Mouse (Mus musculus): ENCODE measurements around the gene Dixdc1. TPM values are rescaled to one million over a fixed set of nuclear protein-coding genes. Genes with fewer than 3 reads are reported as not detected.

Dixdc1 gene
- polyA plus RNA-seq, 1 experiment from 2014 or later = 25.3 TPM

- ATAC-seq (replicated peaks; ENCODE audit: insufficient number of reproducible peaks, low FRiP score, low TSS enrichment, low read depth) (no peak), DNase-seq (ENCODE audit: low spot score) (no peak)
- H3K4me3 ChIP-seq (ENCODE audit: low read depth, low read length) = no peak overlapping the region
- H3K9me3 ChIP-seq (replicated peaks; ENCODE audit: control insufficient read depth, low read length) = no peaks in the 10 kb centered on the region
- H3K36me3 ChIP-seq (replicated peaks; ENCODE audit: control insufficient read depth, insufficient read depth, low read depth, low read length) = no peaks in the 10 kb centered on the region
- peaks cover under 1% of the 10 kb centered on the region; the same call in 1 of the 2 replicates for H3K4me1 ChIP-seq (ENCODE audit: control insufficient read depth, insufficient read depth, low read length)
- H3K27ac ChIP-seq (replicated peaks; ENCODE audit: low read depth, low read length) = no peak overlapping the region
- no peak overlapping the region for H3K4me2 ChIP-seq (ENCODE audit: low read depth, low read length)
- 82% methylated on average over 14 of the region's 14 CpGs for WGBS
- H3K9ac ChIP-seq (replicated peaks; ENCODE audit: low read length) = no peak overlapping the region
- H3K27me3 ChIP-seq (ENCODE audit: control insufficient read depth, insufficient read depth, low read length) = no peaks in the 10 kb centered on the region
Measured at GRCm38 (mm10) chr9:50740867-50741784, 1.8 kb upstream of the Dixdc1 start.

- no peaks in the 10 kb centered on the region for H3K4me1 ChIP-seq (ENCODE audit: control insufficient read depth, insufficient read depth, low read length)
- no peaks in the 10 kb centered on the region for H3K27me3 ChIP-seq (ENCODE audit: control insufficient read depth, insufficient read depth, low read length)
- H3K27ac ChIP-seq (replicated peaks; ENCODE audit: low read depth, low read length) = no peak overlapping the region
- DNase-seq (ENCODE audit: low spot score) (peak; percentile 82), ATAC-seq (replicated peaks; ENCODE audit: insufficient number of reproducible peaks, low FRiP score, low TSS enrichment, low read depth) (no peak)
- no peak overlapping the region for H3K9ac ChIP-seq (replicated peaks; ENCODE audit: low read length)
- WGBS = 5% methylated on average over 9 of the region's 9 CpGs
- H3K36me3 ChIP-seq (replicated peaks; ENCODE audit: control insufficient read depth, insufficient read depth, low read depth, low read length) = no peaks in the 10 kb centered on the region
- H3K4me2 ChIP-seq (ENCODE audit: low read depth, low read length) = no peak overlapping the region
- no peak overlapping the region for H3K4me3 ChIP-seq (ENCODE audit: low read depth, low read length)
- no peaks in the 10 kb centered on the region for H3K9me3 ChIP-seq (replicated peaks; ENCODE audit: control insufficient read depth, low read length)
Measured at GRCm38 (mm10) chr9:50734989-50735388, 4.3 kb downstream of the Dixdc1 start.

- H3K27me3 ChIP-seq (ENCODE audit: control insufficient read depth, insufficient read depth, low read length) = no peaks in the 10 kb centered on the region
- no peak overlapping the region for H3K9ac ChIP-seq (replicated peaks; ENCODE audit: low read length)
- no peak for ATAC-seq (replicated peaks; ENCODE audit: insufficient number of reproducible peaks, low FRiP score, low TSS enrichment, low read depth)
- no peak overlapping the region for H3K27ac ChIP-seq (replicated peaks; ENCODE audit: low read depth, low read length)
- 25% methylated on average over 4 of the region's 4 CpGs for WGBS
- no peak overlapping the region for H3K4me2 ChIP-seq (ENCODE audit: low read depth, low read length)
- DNase-seq (ENCODE audit: low spot score) = no peak
- H3K36me3 ChIP-seq (replicated peaks; ENCODE audit: control insufficient read depth, insufficient read depth, low read depth, low read length) = no peaks in the 10 kb centered on the region
- H3K9me3 ChIP-seq (replicated peaks; ENCODE audit: control insufficient read depth, low read length) = no peaks in the 10 kb centered on the region
- H3K4me3 ChIP-seq (ENCODE audit: low read depth, low read length) = no peak overlapping the region
- no peaks in the 10 kb centered on the region for H3K4me1 ChIP-seq (ENCODE audit: control insufficient read depth, insufficient read depth, low read length)
Measured at GRCm38 (mm10) chr9:50732560-50732959, 6.8 kb downstream of the Dixdc1 start.

GRCm38 (mm10) chr9:50729600-50729999, 9.7 kb downstream of the Dixdc1 start:
- no peak for DNase-seq (ENCODE audit: low spot score)
- Histone ChIP-seq H3K4me2 (ENCODE audit: low read depth, low read length) (no peak overlapping the region), H3K9me3 (replicated peaks; ENCODE audit: control insufficient read depth, low read length) (no peaks in the 10 kb centered on the region), H3K9ac (replicated peaks; ENCODE audit: low read length) (no peak overlapping the region), H3K4me3 (ENCODE audit: low read depth, low read length) (no peak overlapping the region), H3K36me3 (replicated peaks; ENCODE audit: control insufficient read depth, insufficient read depth, low read depth, low read length) (no peaks in the 10 kb centered on the region), H3K27me3 (ENCODE audit: control insufficient read depth, insufficient read depth, low read length) (no peaks in the 10 kb centered on the region), H3K27ac (replicated peaks; ENCODE audit: low read depth, low read length) (no peak overlapping the region), H3K4me1 (ENCODE audit: control insufficient read depth, insufficient read depth, low read length) (no peaks in the 10 kb centered on the region)
- 39% methylated on average over 4 of the region's 4 CpGs for WGBS
- ATAC-seq (replicated peaks; ENCODE audit: insufficient number of reproducible peaks, low FRiP score, low TSS enrichment, low read depth) = no peak

GRCm38 (mm10) chr9:50727925-50728651, 11.2 kb downstream of the Dixdc1 start:
- Histone ChIP-seq H3K27me3 (ENCODE audit: control insufficient read depth, insufficient read depth, low read length) (no peaks in the 10 kb centered on the region), H3K4me2 (ENCODE audit: low read depth, low read length) (peak overlapping the region; percentile 78), H3K4me1 (ENCODE audit: control insufficient read depth, insufficient read depth, low read length) (no peaks in the 10 kb centered on the region), H3K9ac (replicated peaks; ENCODE audit: low read length) (peak overlapping the region; percentile 62), H3K27ac (replicated peaks; ENCODE audit: low read depth, low read length) (peak overlapping the region; percentile 41; the same call in 1 of the 2 replicates), H3K4me3 (ENCODE audit: low read depth, low read length) (peak overlapping the region; percentile 64), H3K9me3 (replicated peaks; ENCODE audit: control insufficient read depth, low read length) (no peaks in the 10 kb centered on the region), H3K36me3 (replicated peaks; ENCODE audit: control insufficient read depth, insufficient read depth, low read depth, low read length) (no peaks in the 10 kb centered on the region)
- peak; percentile 87 for ATAC-seq (replicated peaks; ENCODE audit: insufficient number of reproducible peaks, low FRiP score, low TSS enrichment, low read depth)
- DNase-seq (ENCODE audit: low spot score) = peak; percentile 91
- under 1% methylated on average over 45 of the region's 45 CpGs for WGBS

- peak; percentile 37 for ATAC-seq (replicated peaks; ENCODE audit: insufficient number of reproducible peaks, low FRiP score, low TSS enrichment, low read depth)
- WGBS = 2% methylated on average over 30 of the region's 30 CpGs
- no peaks in the 10 kb centered on the region for H3K4me1 ChIP-seq (ENCODE audit: control insufficient read depth, insufficient read depth, low read length)
Measured at GRCm38 (mm10) chr9:50727171-50727924, 12.0 kb downstream of the Dixdc1 start.

GRCm38 (mm10) chr9:50725921-50726590, 13.3 kb downstream of the Dixdc1 start:
- peak overlapping the region; percentile 33; the same call in 1 of the 2 replicates for H3K9ac ChIP-seq (replicated peaks; ENCODE audit: low read length)
- 18% methylated on average over 8 of the region's 8 CpGs for WGBS
- no peaks in the 10 kb centered on the region for H3K4me1 ChIP-seq (ENCODE audit: control insufficient read depth, insufficient read depth, low read length)
- no peaks in the 10 kb centered on the region for H3K27me3 ChIP-seq (ENCODE audit: control insufficient read depth, insufficient read depth, low read length)
- DNase-seq (ENCODE audit: low spot score) = peak; percentile 72
- H3K27ac ChIP-seq (replicated peaks; ENCODE audit: low read depth, low read length) = peak overlapping the region; percentile 82
- no peaks in the 10 kb centered on the region for H3K36me3 ChIP-seq (replicated peaks; ENCODE audit: control insufficient read depth, insufficient read depth, low read depth, low read length)
- peak overlapping the region; percentile 78 for H3K4me2 ChIP-seq (ENCODE audit: low read depth, low read length)
- H3K9me3 ChIP-seq (replicated peaks; ENCODE audit: control insufficient read depth, low read length) = no peaks in the 10 kb centered on the region
- peak overlapping the region; percentile 23 for H3K4me3 ChIP-seq (ENCODE audit: low read depth, low read length)
- no peak for ATAC-seq (replicated peaks; ENCODE audit: insufficient number of reproducible peaks, low FRiP score, low TSS enrichment, low read depth)

More at GRCm38 (mm10) chr9:50727171-50727924, 12.0 kb downstream of the Dixdc1 start:
- no peaks in the 10 kb centered on the region for H3K27me3 ChIP-seq (ENCODE audit: control insufficient read depth, insufficient read depth, low read length)
- H3K36me3 ChIP-seq (replicated peaks; ENCODE audit: control insufficient read depth, insufficient read depth, low read depth, low read length) = no peaks in the 10 kb centered on the region
- peak; percentile 67 for DNase-seq (ENCODE audit: low spot score)
- no peaks in the 10 kb centered on the region for H3K9me3 ChIP-seq (replicated peaks; ENCODE audit: control insufficient read depth, low read length)
- H3K27ac ChIP-seq (replicated peaks; ENCODE audit: low read depth, low read length) = peak overlapping the region; percentile 29
- H3K4me2 ChIP-seq (ENCODE audit: low read depth, low read length) = peak overlapping the region; percentile 78
- peak overlapping the region; percentile 64 for H3K4me3 ChIP-seq (ENCODE audit: low read depth, low read length)
- peak overlapping the region; percentile 62 for H3K9ac ChIP-seq (replicated peaks; ENCODE audit: low read length)
